Mouse (Mus musculus): ENCODE measurements around the gene Rcan2. TPM values are rescaled to one million over a fixed set of nuclear protein-coding genes. Genes with fewer than 3 reads are reported as not detected.

Gene Rcan2
- total and polyA plus RNA-seq, 2 experiments from 2014 or later: 94.3 to 167 TPM

GRCm38 (mm10) chr17:43899405-43900092 is 98.4 kb downstream of the Rcan2 start:
- Histone ChIP-seq H3K4me2 (ENCODE audit: low read depth, low read length) (no peak overlapping the region), H3K4me1 (ENCODE audit: control insufficient read depth, insufficient read depth) (peaks cover 39% of the 10 kb centered on the region; the same call in 1 of the 2 replicates), H3K27ac (ENCODE audit: low read depth) (no peak overlapping the region), H3K27me3 (ENCODE audit: control insufficient read depth, insufficient read depth, low read length) (no peaks in the 10 kb centered on the region), H3K36me3 (replicated peaks; ENCODE audit: control insufficient read depth, insufficient read depth, low read length) (no peaks in the 10 kb centered on the region), H3K9me3 (replicated peaks; ENCODE audit: control insufficient read depth, low read length) (no peaks in the 10 kb centered on the region), H3K4me3 (ENCODE audit: low read depth, low read length) (no peak overlapping the region), H3K9ac (replicated peaks; ENCODE audit: low read depth, low read length) (no peak overlapping the region)
- WGBS: 68% methylated on average over 4 of the region's 4 CpGs
- TF ChIP-seq EP300 (IDR thresholded peaks at IDR 0.05; ENCODE audit: low read depth): no peak
- no peak for TF ChIP-seq CTCF (IDR thresholded peaks at IDR 0.05; ENCODE audit: low read depth)
- DNase-seq (ENCODE audit: low spot score) (no peak), ATAC-seq (ENCODE audit: insufficient read depth, low read depth) (no peak)

GRCm38 (mm10) chr17:43900133-43900532 is 99.0 kb downstream of the Rcan2 start:
- H3K27me3 ChIP-seq (ENCODE audit: control insufficient read depth, insufficient read depth, low read length): no peaks in the 10 kb centered on the region
- WGBS: 75% methylated on average over 1 of the region's 1 CpGs
- H3K9me3 ChIP-seq (replicated peaks; ENCODE audit: control insufficient read depth, low read length): no peaks in the 10 kb centered on the region
- no peaks in the 10 kb centered on the region for H3K36me3 ChIP-seq (replicated peaks; ENCODE audit: control insufficient read depth, insufficient read depth, low read length)
- ATAC-seq (ENCODE audit: insufficient read depth, low read depth) (no peak), DNase-seq (ENCODE audit: low spot score) (no peak)
- H3K4me3 ChIP-seq (ENCODE audit: low read depth, low read length): no peak overlapping the region
- H3K9ac ChIP-seq (replicated peaks; ENCODE audit: low read depth, low read length): no peak overlapping the region
- no peak for TF ChIP-seq EP300 (IDR thresholded peaks at IDR 0.05; ENCODE audit: low read depth)
- TF ChIP-seq CTCF (IDR thresholded peaks at IDR 0.05; ENCODE audit: low read depth): no peak
- H3K4me2 ChIP-seq (ENCODE audit: low read depth, low read length): no peak overlapping the region
- H3K4me1 ChIP-seq (ENCODE audit: control insufficient read depth, insufficient read depth): peaks cover 43% of the 10 kb centered on the region; the same call in 1 of the 2 replicates
- no peak overlapping the region for H3K27ac ChIP-seq (ENCODE audit: low read depth)

GRCm38 (mm10) chr17:43901474-43901873 is 100.3 kb downstream of the Rcan2 start:
- H3K36me3 ChIP-seq (replicated peaks; ENCODE audit: control insufficient read depth, insufficient read depth, low read length): no peaks in the 10 kb centered on the region
- H3K4me2 ChIP-seq (ENCODE audit: low read depth, low read length): no peak overlapping the region
- H3K9me3 ChIP-seq (replicated peaks; ENCODE audit: control insufficient read depth, low read length): no peaks in the 10 kb centered on the region
- DNase-seq (ENCODE audit: low spot score) (no peak), ATAC-seq (ENCODE audit: insufficient read depth, low read depth) (no peak)
- no peaks in the 10 kb centered on the region for H3K27me3 ChIP-seq (ENCODE audit: control insufficient read depth, insufficient read depth, low read length)
- H3K4me1 ChIP-seq (ENCODE audit: control insufficient read depth, insufficient read depth): peaks cover 46% of the 10 kb centered on the region; the same call in 1 of the 2 replicates
- H3K9ac ChIP-seq (replicated peaks; ENCODE audit: low read depth, low read length): no peak overlapping the region
- no peak overlapping the region for H3K27ac ChIP-seq (ENCODE audit: low read depth)
- 46% methylated on average over 3 of the region's 3 CpGs for WGBS
- no peak for TF ChIP-seq EP300 (IDR thresholded peaks at IDR 0.05; ENCODE audit: low read depth)
- TF ChIP-seq CTCF (IDR thresholded peaks at IDR 0.05; ENCODE audit: low read depth): no peak
- H3K4me3 ChIP-seq (ENCODE audit: low read depth, low read length): no peak overlapping the region

GRCm38 (mm10) chr17:43903807-43904771 is 102.9 kb downstream of the Rcan2 start:
- H3K9ac ChIP-seq (replicated peaks; ENCODE audit: low read depth, low read length): 0 out of 2 replicates have a peak overlapping the region, but pooled peaks have one; percentile 27

GRCm38 (mm10) chr17:43904896-43905295 is 103.7 kb downstream of the Rcan2 start:
- no peak for TF ChIP-seq EP300 (IDR thresholded peaks at IDR 0.05; ENCODE audit: low read depth)
- no peak overlapping the region for H3K4me3 ChIP-seq (ENCODE audit: low read depth, low read length)
- H3K27me3 ChIP-seq (ENCODE audit: control insufficient read depth, insufficient read depth, low read length): no peaks in the 10 kb centered on the region
- ATAC-seq (ENCODE audit: insufficient read depth, low read depth) (no peak), DNase-seq (ENCODE audit: low spot score) (no peak)
- H3K27ac ChIP-seq (ENCODE audit: low read depth): no peak overlapping the region
- H3K9ac ChIP-seq (replicated peaks; ENCODE audit: low read depth, low read length): no peak overlapping the region
- no peak overlapping the region for H3K4me2 ChIP-seq (ENCODE audit: low read depth, low read length)
- no peaks in the 10 kb centered on the region for H3K36me3 ChIP-seq (replicated peaks; ENCODE audit: control insufficient read depth, insufficient read depth, low read length)
- WGBS: 81% methylated on average over 7 of the region's 7 CpGs
- H3K4me1 ChIP-seq (ENCODE audit: control insufficient read depth, insufficient read depth): peaks cover 32% of the 10 kb centered on the region; the same call in 1 of the 2 replicates
- no peaks in the 10 kb centered on the region for H3K9me3 ChIP-seq (replicated peaks; ENCODE audit: control insufficient read depth, low read length)

More at GRCm38 (mm10) chr17:43903807-43904771, 102.9 kb downstream of the Rcan2 start:
- H3K27ac ChIP-seq (ENCODE audit: low read depth): peak overlapping the region; percentile 78
- peaks cover 40% of the 10 kb centered on the region; the same call in 1 of the 2 replicates for H3K4me1 ChIP-seq (ENCODE audit: control insufficient read depth, insufficient read depth)
- H3K9me3 ChIP-seq (replicated peaks; ENCODE audit: control insufficient read depth, low read length): no peaks in the 10 kb centered on the region
- H3K4me3 ChIP-seq (ENCODE audit: low read depth, low read length): no peak overlapping the region
- TF ChIP-seq EP300 (IDR thresholded peaks at IDR 0.05; ENCODE audit: low read depth): no peak
- H3K4me2 ChIP-seq (ENCODE audit: low read depth, low read length): peak overlapping the region; percentile 43; the same call in 1 of the 2 replicates
- no peaks in the 10 kb centered on the region for H3K27me3 ChIP-seq (ENCODE audit: control insufficient read depth, insufficient read depth, low read length)
- WGBS: 34% methylated on average over 9 of the region's 9 CpGs
- DNase-seq (ENCODE audit: low spot score) (peak; percentile 82), ATAC-seq (ENCODE audit: insufficient read depth, low read depth) (peak; percentile 79)
- H3K36me3 ChIP-seq (replicated peaks; ENCODE audit: control insufficient read depth, insufficient read depth, low read length): no peaks in the 10 kb centered on the region
